Mouse (Mus musculus) liver, adult 2 months (tissue): ENCODE measurements around the gene Dync2li1.

ENCODE experiments used
- CTCF ChIP-seq: fragments of 200-500 bp; IDR thresholded peaks from 2 replicates; pipeline ENCODE4 v1.5.1; 2011; ENCODE audit warnings: low read depth, low read length, control low read depth
- POLR2A ChIP-seq: fragments of 200-500 bp; IDR thresholded peaks from 2 replicates; pipeline ENCODE4 v1.6.1; 2011; ENCODE audit warnings: low read length, control low read depth; ENCODE audit not compliant: insufficient read depth; ENCODE audit errors: extremely low read depth

- TF ChIP-seq POLR2A (no peak), CTCF (no peak)
These were observed 45.5 kb upstream of the Dync2li1 start for GRCm38 (mm10) chr17:84580821-84581220.
